Mouse (Mus musculus): ENCODE measurements around the gene Abcc10. TPM values are rescaled to one million over a fixed set of nuclear protein-coding genes. Genes with fewer than 3 reads are reported as not detected.
A peak's percentile ranks its signal among the peaks of the same experiment; 100 is the strongest.

The Abcc10 gene
- polyA plus RNA-seq, 1 experiment from 2014 or later: 3.8 TPM

GRCm38 (mm10) chr17:46297364-46298219 lies 30.6 kb downstream of the Abcc10 start, which contains the start of gene Dlk2:
Gene Dlk2 (plus strand): TSS chr17:46297421.
- no peak within 1 kb of the TSS for H3K27ac ChIP-seq (ENCODE audit: low read depth, low read length)
- DNase-seq (ENCODE audit: low spot score) (peak; percentile 54), ATAC-seq (ENCODE audit: low FRiP score) (peak; percentile 58; the same call in 1 of the 2 replicates)
- peak within 1 kb of the TSS; percentile 58 for H3K9ac ChIP-seq (ENCODE audit: low read depth, low read length)
- H3K4me2 ChIP-seq (replicated peaks; ENCODE audit: low read depth, low read length): peak within 1 kb of the TSS; percentile 100
- peaks cover 40% of the 10 kb centered on the region for H3K27me3 ChIP-seq (ENCODE audit: control insufficient read depth, insufficient read depth, low read length)
- peaks cover 12% of the 10 kb centered on the region; the same call in 1 of the 2 replicates for H3K4me1 ChIP-seq (replicated peaks; ENCODE audit: control insufficient read depth, insufficient read depth, low read length)
- H3K36me3 ChIP-seq (ENCODE audit: control insufficient read depth, insufficient read depth, low read length): no peaks in the 10 kb centered on the region
- WGBS: 0% methylated on average over 44 of the region's 86 CpGs
- H3K9me3 ChIP-seq (ENCODE audit: control insufficient read depth, low read length): no peaks in the 10 kb centered on the region
- H3K4me3 ChIP-seq (ENCODE audit: low read depth, low read length): peak within 1 kb of the TSS; percentile 60

DNA sequence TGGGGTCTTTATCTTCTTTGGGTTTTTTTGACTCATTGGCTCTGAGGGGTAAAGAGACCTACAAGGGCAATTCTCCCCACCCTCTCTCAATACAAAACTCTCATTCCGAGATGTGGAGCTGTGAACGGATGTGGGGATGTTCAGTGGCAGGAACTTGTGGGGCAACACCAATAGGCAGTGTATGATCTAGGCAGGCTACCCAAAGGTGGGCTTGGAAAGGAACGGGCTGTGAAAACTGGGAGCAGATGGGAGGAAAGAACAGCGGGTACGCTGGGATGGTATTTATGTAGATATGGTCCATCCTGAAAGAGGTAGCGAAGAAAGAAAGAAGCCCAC lies 31.2 kb downstream of the Abcc10 start:
- Histone ChIP-seq H3K4me2 (replicated peaks; ENCODE audit: low read depth, low read length) (peak overlapping the region; percentile 100), H3K36me3 (ENCODE audit: control insufficient read depth, insufficient read depth, low read length) (no peaks in the 10 kb centered on the region), H3K9ac (ENCODE audit: low read depth, low read length) (peak overlapping the region; percentile 58; the same call in 1 of the 2 replicates), H3K9me3 (ENCODE audit: control insufficient read depth, low read length) (no peaks in the 10 kb centered on the region), H3K4me1 (replicated peaks; ENCODE audit: control insufficient read depth, insufficient read depth, low read length) (peaks cover 12% of the 10 kb centered on the region; the same call in 1 of the 2 replicates), H3K27ac (ENCODE audit: low read depth, low read length) (no peak overlapping the region), H3K4me3 (ENCODE audit: low read depth, low read length) (peak overlapping the region; percentile 60), H3K27me3 (ENCODE audit: control insufficient read depth, insufficient read depth, low read length) (peaks cover 40% of the 10 kb centered on the region)
- DNase-seq (ENCODE audit: low spot score) (no peak), ATAC-seq (ENCODE audit: low FRiP score) (no peak)
- WGBS: 9% methylated on average over 6 of the region's 6 CpGs

DNA sequence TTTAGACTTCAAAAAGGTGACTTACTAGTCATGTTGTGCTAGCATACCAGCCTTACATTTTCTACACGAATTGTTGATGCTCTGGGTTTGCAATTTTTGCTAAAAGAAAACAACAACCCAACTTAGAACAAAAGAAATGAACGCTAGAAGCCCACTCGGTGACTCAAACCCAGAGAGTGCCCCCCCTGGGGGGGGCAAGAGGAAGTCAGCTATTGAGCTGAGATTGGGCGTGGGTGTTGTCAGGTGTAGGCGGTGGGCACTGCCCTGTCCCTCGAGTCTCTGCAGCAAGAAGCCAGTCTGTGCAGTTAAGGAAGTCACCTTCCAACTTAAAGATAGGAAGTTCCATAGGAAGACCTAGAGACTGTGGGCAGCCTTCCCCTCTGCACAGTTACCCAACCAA lies 31.6 kb downstream of the Abcc10 start:
- H3K4me1 ChIP-seq (replicated peaks; ENCODE audit: control insufficient read depth, insufficient read depth, low read length): peaks cover 12% of the 10 kb centered on the region; the same call in 1 of the 2 replicates

GRCm38 (mm10) chr17:46287678-46288095 lies 40.5 kb downstream of the Abcc10 start:
- no peak overlapping the region for H3K4me2 ChIP-seq (replicated peaks; ENCODE audit: low read depth, low read length)
- 52% methylated on average over 11 of the region's 11 CpGs for WGBS
- H3K27me3 ChIP-seq (ENCODE audit: control insufficient read depth, insufficient read depth, low read length): no peaks in the 10 kb centered on the region
- H3K4me3 ChIP-seq (ENCODE audit: low read depth, low read length): no peak overlapping the region
- H3K4me1 ChIP-seq (replicated peaks; ENCODE audit: control insufficient read depth, insufficient read depth, low read length): no peaks in the 10 kb centered on the region
- H3K27ac ChIP-seq (ENCODE audit: low read depth, low read length): no peak overlapping the region
- ATAC-seq (ENCODE audit: low FRiP score): no peak
- no peaks in the 10 kb centered on the region for H3K9me3 ChIP-seq (ENCODE audit: control insufficient read depth, low read length)
- peak; percentile 18 for DNase-seq (ENCODE audit: low spot score)
- H3K36me3 ChIP-seq (ENCODE audit: control insufficient read depth, insufficient read depth, low read length): no peaks in the 10 kb centered on the region
- H3K9ac ChIP-seq (ENCODE audit: low read depth, low read length): no peak overlapping the region

More for the DNA sequence above, 31.6 kb downstream of the Abcc10 start:
- Histone ChIP-seq H3K36me3 (ENCODE audit: control insufficient read depth, insufficient read depth, low read length) (no peaks in the 10 kb centered on the region), H3K27me3 (ENCODE audit: control insufficient read depth, insufficient read depth, low read length) (peaks cover 40% of the 10 kb centered on the region), H3K9ac (ENCODE audit: low read depth, low read length) (no peak overlapping the region), H3K4me3 (ENCODE audit: low read depth, low read length) (no peak overlapping the region), H3K27ac (ENCODE audit: low read depth, low read length) (no peak overlapping the region), H3K9me3 (ENCODE audit: control insufficient read depth, low read length) (no peaks in the 10 kb centered on the region), H3K4me2 (replicated peaks; ENCODE audit: low read depth, low read length) (no peak overlapping the region)
- no peak for ATAC-seq (ENCODE audit: low FRiP score)
- WGBS: 50% methylated on average over 6 of the region's 6 CpGs
- no peak for DNase-seq (ENCODE audit: low spot score)

GRCm38 (mm10) chr17:46285407-46285806 lies 42.7 kb downstream of the Abcc10 start:
- DNase-seq (ENCODE audit: low spot score) (no peak), ATAC-seq (ENCODE audit: low FRiP score) (no peak)
- Histone ChIP-seq H3K4me2 (replicated peaks; ENCODE audit: low read depth, low read length) (no peak overlapping the region), H3K9ac (ENCODE audit: low read depth, low read length) (no peak overlapping the region), H3K4me1 (replicated peaks; ENCODE audit: control insufficient read depth, insufficient read depth, low read length) (0 out of 2 replicates have a peak, but pooled peaks cover 2% of the 10 kb centered on the region), H3K36me3 (ENCODE audit: control insufficient read depth, insufficient read depth, low read length) (no peaks in the 10 kb centered on the region), H3K9me3 (ENCODE audit: control insufficient read depth, low read length) (no peaks in the 10 kb centered on the region), H3K27me3 (ENCODE audit: control insufficient read depth, insufficient read depth, low read length) (no peaks in the 10 kb centered on the region), H3K27ac (ENCODE audit: low read depth, low read length) (no peak overlapping the region), H3K4me3 (ENCODE audit: low read depth, low read length) (no peak overlapping the region)
- 77% methylated on average over 6 of the region's 6 CpGs for WGBS

DNA sequence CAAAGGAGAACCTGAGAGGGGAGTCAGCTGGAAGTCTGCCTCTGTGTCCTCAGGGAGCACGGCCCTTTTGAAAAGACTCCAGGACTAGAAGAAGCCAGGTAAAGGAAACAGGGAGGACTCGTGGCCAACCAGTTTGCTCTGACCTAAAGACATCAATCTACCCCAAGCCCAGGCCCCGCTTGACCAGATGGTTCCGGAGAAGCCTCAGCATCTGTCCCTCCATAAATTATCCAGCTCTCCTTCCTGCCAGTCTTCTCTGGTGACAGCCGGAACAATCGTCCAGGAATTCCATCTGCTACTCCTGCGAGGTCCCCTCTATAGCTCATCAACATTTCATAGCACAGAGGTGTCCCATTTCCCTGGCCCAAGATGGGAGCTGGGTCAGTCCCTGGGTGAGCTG lies 43.5 kb downstream of the Abcc10 start:
- no peak overlapping the region for H3K4me3 ChIP-seq (ENCODE audit: low read depth, low read length)
- H3K4me2 ChIP-seq (replicated peaks; ENCODE audit: low read depth, low read length): no peak overlapping the region
- no peak overlapping the region for H3K27ac ChIP-seq (ENCODE audit: low read depth, low read length)
- no peak overlapping the region for H3K9ac ChIP-seq (ENCODE audit: low read depth, low read length)
- H3K36me3 ChIP-seq (ENCODE audit: control insufficient read depth, insufficient read depth, low read length): no peaks in the 10 kb centered on the region
- H3K4me1 ChIP-seq (replicated peaks; ENCODE audit: control insufficient read depth, insufficient read depth, low read length): 0 out of 2 replicates have a peak, but pooled peaks cover 2% of the 10 kb centered on the region
- WGBS: 41% methylated on average over 7 of the region's 7 CpGs
- no peaks in the 10 kb centered on the region for H3K9me3 ChIP-seq (ENCODE audit: control insufficient read depth, low read length)
- H3K27me3 ChIP-seq (ENCODE audit: control insufficient read depth, insufficient read depth, low read length): no peaks in the 10 kb centered on the region
- no peak for ATAC-seq (ENCODE audit: low FRiP score)
- peak; percentile 16 for DNase-seq (ENCODE audit: low spot score)

DNA sequence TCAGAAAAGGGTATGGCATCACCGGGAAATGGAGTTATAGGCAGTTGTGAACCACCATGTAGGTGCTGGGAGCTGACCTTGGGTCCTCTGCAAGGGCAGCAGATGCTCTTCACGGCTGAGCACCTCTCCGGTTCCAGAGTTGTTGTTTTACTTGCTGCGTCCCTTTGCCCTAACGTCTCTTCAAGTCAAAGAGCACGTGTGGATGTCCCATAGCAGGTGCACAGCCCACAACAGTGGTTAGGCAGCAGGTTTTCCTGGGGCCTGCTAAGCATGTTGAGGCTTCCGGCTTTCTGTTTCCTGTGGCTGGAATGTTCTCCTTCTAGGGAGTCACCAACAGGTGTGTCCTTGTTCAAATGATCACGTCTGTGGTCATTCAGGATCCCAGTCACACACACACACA lies 44.2 kb downstream of the Abcc10 start:
- Histone ChIP-seq H3K4me2 (replicated peaks; ENCODE audit: low read depth, low read length) (no peak overlapping the region), H3K27me3 (ENCODE audit: control insufficient read depth, insufficient read depth, low read length) (no peaks in the 10 kb centered on the region), H3K4me1 (replicated peaks; ENCODE audit: control insufficient read depth, insufficient read depth, low read length) (0 out of 2 replicates have a peak, but pooled peaks cover 2% of the 10 kb centered on the region), H3K9ac (ENCODE audit: low read depth, low read length) (no peak overlapping the region), H3K27ac (ENCODE audit: low read depth, low read length) (no peak overlapping the region), H3K4me3 (ENCODE audit: low read depth, low read length) (no peak overlapping the region), H3K9me3 (ENCODE audit: control insufficient read depth, low read length) (no peaks in the 10 kb centered on the region), H3K36me3 (ENCODE audit: control insufficient read depth, insufficient read depth, low read length) (no peaks in the 10 kb centered on the region)
- DNase-seq (ENCODE audit: low spot score) (no peak), ATAC-seq (ENCODE audit: low FRiP score) (no peak)
- 83% methylated on average over 8 of the region's 8 CpGs for WGBS

DNA sequence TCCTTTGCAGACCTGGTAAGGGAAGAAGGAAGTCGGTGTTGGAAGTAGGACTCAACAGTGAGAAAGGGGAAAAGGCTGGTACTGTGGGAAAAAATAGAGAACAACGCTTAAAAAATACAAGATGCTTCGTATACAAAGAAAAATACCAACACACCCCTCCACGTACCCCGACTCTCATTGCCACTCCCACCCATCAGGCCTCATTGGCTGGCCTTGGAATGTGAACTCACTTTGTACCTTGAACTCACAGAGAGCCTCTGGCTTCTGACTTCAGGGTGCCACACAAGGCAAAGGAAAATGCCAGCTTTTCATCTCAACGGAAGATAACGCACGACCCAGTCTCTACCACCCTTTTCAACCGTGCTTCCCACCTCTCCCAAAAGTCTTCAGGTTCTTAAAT lies 45.0 kb downstream of the Abcc10 start:
- no peaks in the 10 kb centered on the region for H3K36me3 ChIP-seq (ENCODE audit: control insufficient read depth, insufficient read depth, low read length)
- H3K27me3 ChIP-seq (ENCODE audit: control insufficient read depth, insufficient read depth, low read length): no peaks in the 10 kb centered on the region
- DNase-seq (ENCODE audit: low spot score) (no peak), ATAC-seq (ENCODE audit: low FRiP score) (peak; percentile 69)
- WGBS: 25% methylated on average over 9 of the region's 9 CpGs
- peak overlapping the region; percentile 93 for H3K4me2 ChIP-seq (replicated peaks; ENCODE audit: low read depth, low read length)
- H3K4me3 ChIP-seq (ENCODE audit: low read depth, low read length): peak overlapping the region; percentile 79
- no peak overlapping the region for H3K27ac ChIP-seq (ENCODE audit: low read depth, low read length)
- 0 out of 2 replicates have a peak, but pooled peaks cover 2% of the 10 kb centered on the region for H3K4me1 ChIP-seq (replicated peaks; ENCODE audit: control insufficient read depth, insufficient read depth, low read length)
- H3K9me3 ChIP-seq (ENCODE audit: control insufficient read depth, low read length): no peaks in the 10 kb centered on the region
- 0 out of 2 replicates have a peak overlapping the region, but pooled peaks have one; percentile 11 for H3K9ac ChIP-seq (ENCODE audit: low read depth, low read length)

All from hindbrain, embryonic 11.5 days (tissue).